Mouse (Mus musculus): ENCODE data around the gene Trim7.

Trim7 gene

GRCm38 (mm10) chr11:48822768-48823512 is 3.0 kb upstream of the Trim7 start:
- no peak for DNase-seq (ENCODE audit: low read depth in 1 of 2, low spot score in 2 of 2)

- DNase-seq (ENCODE audit: low read depth in 1 of 2, low spot score in 2 of 2) = peak in 1 of 2 experiments; percentile 62
Measured at GRCm38 (mm10) chr11:48823536-48823972, 2.4 kb upstream of the Trim7 start.

GRCm38 (mm10) chr11:48824311-48824830 is 1.6 kb upstream of the Trim7 start:
- DNase-seq (ENCODE audit: low read depth in 1 of 2, low spot score in 2 of 2) = no peak

GRCm38 (mm10) chr11:48826752-48827096 is 784 bp downstream of the Trim7 start:
- no peak for DNase-seq (ENCODE audit: low read depth in 1 of 2, low spot score in 2 of 2)

GRCm38 (mm10) chr11:48827926-48828325 is 2.0 kb downstream of the Trim7 start:
- DNase-seq (ENCODE audit: low read depth in 1 of 2, low spot score in 2 of 2) = no peak

GRCm38 (mm10) chr11:48830279-48830678 is 4.3 kb downstream of the Trim7 start:
- DNase-seq (ENCODE audit: low read depth in 1 of 2, low spot score in 2 of 2) = no peak

GRCm38 (mm10) chr11:48831273-48831672 is 5.3 kb downstream of the Trim7 start:
- DNase-seq (ENCODE audit: low read depth in 1 of 2, low spot score in 2 of 2) = no peak

- no peak for DNase-seq (ENCODE audit: low read depth in 1 of 2, low spot score in 2 of 2)
Measured at GRCm38 (mm10) chr11:48833078-48833730, 7.3 kb downstream of the Trim7 start.

- DNase-seq (ENCODE audit: low read depth in 1 of 2, low spot score in 2 of 2) = peak; percentile 74 to 88
Measured at GRCm38 (mm10) chr11:48833731-48834639, 8.0 kb downstream of the Trim7 start.

GRCm38 (mm10) chr11:48835923-48836322 is 10.0 kb downstream of the Trim7 start:
- no peak for DNase-seq (ENCODE audit: low read depth in 1 of 2, low spot score in 2 of 2)

GRCm38 (mm10) chr11:48836990-48837309 is 11.0 kb downstream of the Trim7 start:
- DNase-seq (ENCODE audit: low read depth in 1 of 2, low spot score in 2 of 2) = no peak

- no peak for DNase-seq (ENCODE audit: low read depth in 1 of 2, low spot score in 2 of 2)
Measured at GRCm38 (mm10) chr11:48837310-48838180, 11.6 kb downstream of the Trim7 start.

GRCm38 (mm10) chr11:48838181-48838797 is 12.3 kb downstream of the Trim7 start:
- peak in 1 of 2 experiments; percentile 50 for DNase-seq (ENCODE audit: low read depth in 1 of 2, low spot score in 2 of 2)

- DNase-seq (ENCODE audit: low read depth in 1 of 2, low spot score in 2 of 2) = no peak
Measured at GRCm38 (mm10) chr11:48838879-48839680, 13.1 kb downstream of the Trim7 start.

- DNase-seq (ENCODE audit: low read depth in 1 of 2, low spot score in 2 of 2) = no peak
Measured at GRCm38 (mm10) chr11:48840805-48841204, 14.9 kb downstream of the Trim7 start.

- DNase-seq (ENCODE audit: low read depth in 1 of 2, low spot score in 2 of 2) = no peak
Measured at GRCm38 (mm10) chr11:48841213-48841612, 15.3 kb downstream of the Trim7 start.

GRCm38 (mm10) chr11:48842378-48842792 is 16.4 kb downstream of the Trim7 start:
- DNase-seq (ENCODE audit: low read depth in 1 of 2, low spot score in 2 of 2) = no peak

- no peak for DNase-seq (ENCODE audit: low read depth in 1 of 2, low spot score in 2 of 2)
Measured at GRCm38 (mm10) chr11:48843202-48843601, 17.3 kb downstream of the Trim7 start.

GRCm38 (mm10) chr11:48844309-48844708 is 18.4 kb downstream of the Trim7 start:
- no peak for DNase-seq (ENCODE audit: low read depth in 1 of 2, low spot score in 2 of 2)
